Mouse (Mus musculus): ENCODE data around the gene Gsto2.

- no peak for TF ChIP-seq CTCF (IDR thresholded peaks at IDR 0.05; ENCODE audit: low read depth)
- no peak for TF ChIP-seq EP300 (IDR thresholded peaks at IDR 0.05; ENCODE audit: low read depth)
Observed at GRCm38 (mm10) chr19:47905603-47906002, 40.3 kb downstream of the Gsto2 start.
